Mouse (Mus musculus): ENCODE data around the gene Pbx1. TPM values are rescaled to one million over a fixed set of nuclear protein-coding genes. Genes with fewer than 3 reads are reported as not detected.

Pbx1 gene
- total RNA-seq, 1 experiment from 2014 or later, result 44.5 TPM

- ATAC-seq (replicated peaks in 1 of 2; ENCODE audit: insufficient read depth in 1 of 2, low FRiP score in 2 of 2, low TSS enrichment in 1 of 2, low read depth in 1 of 2, poor library complexity in 2 of 2, severe bottlenecking in 2 of 2), result no peak
Observed at GRCm38 (mm10) chr1:168271207-168271606, 160.9 kb downstream of the Pbx1 start.

- no peak for ATAC-seq (replicated peaks in 1 of 2; ENCODE audit: insufficient read depth in 1 of 2, low FRiP score in 2 of 2, low TSS enrichment in 1 of 2, low read depth in 1 of 2, poor library complexity in 2 of 2, severe bottlenecking in 2 of 2)
Observed at GRCm38 (mm10) chr1:168268751-168269623, 163.1 kb downstream of the Pbx1 start.

- ATAC-seq (replicated peaks in 1 of 2; ENCODE audit: insufficient read depth in 1 of 2, low FRiP score in 2 of 2, low TSS enrichment in 1 of 2, low read depth in 1 of 2, poor library complexity in 2 of 2, severe bottlenecking in 2 of 2), result no peak
Observed at GRCm38 (mm10) chr1:168268224-168268623, 163.8 kb downstream of the Pbx1 start.

- no peak for ATAC-seq (replicated peaks in 1 of 2; ENCODE audit: insufficient read depth in 1 of 2, low FRiP score in 2 of 2, low TSS enrichment in 1 of 2, low read depth in 1 of 2, poor library complexity in 2 of 2, severe bottlenecking in 2 of 2)
Observed at GRCm38 (mm10) chr1:168265594-168266390, 166.3 kb downstream of the Pbx1 start.

GRCm38 (mm10) chr1:168265090-168265489 is 167.0 kb downstream of the Pbx1 start:
- ATAC-seq (replicated peaks in 1 of 2; ENCODE audit: insufficient read depth in 1 of 2, low FRiP score in 2 of 2, low TSS enrichment in 1 of 2, low read depth in 1 of 2, poor library complexity in 2 of 2, severe bottlenecking in 2 of 2), result no peak

- ATAC-seq (replicated peaks in 1 of 2; ENCODE audit: insufficient read depth in 1 of 2, low FRiP score in 2 of 2, low TSS enrichment in 1 of 2, low read depth in 1 of 2, poor library complexity in 2 of 2, severe bottlenecking in 2 of 2), result no peak
Observed at GRCm38 (mm10) chr1:168260391-168260790, 171.7 kb downstream of the Pbx1 start.

- ATAC-seq (replicated peaks in 1 of 2; ENCODE audit: insufficient read depth in 1 of 2, low FRiP score in 2 of 2, low TSS enrichment in 1 of 2, low read depth in 1 of 2, poor library complexity in 2 of 2, severe bottlenecking in 2 of 2), result no peak
Observed at GRCm38 (mm10) chr1:168258856-168259255, 173.2 kb downstream of the Pbx1 start.

GRCm38 (mm10) chr1:168255347-168255908 is 176.6 kb downstream of the Pbx1 start:
- ATAC-seq (replicated peaks in 1 of 2; ENCODE audit: insufficient read depth in 1 of 2, low FRiP score in 2 of 2, low TSS enrichment in 1 of 2, low read depth in 1 of 2, poor library complexity in 2 of 2, severe bottlenecking in 2 of 2), result no peak

GRCm38 (mm10) chr1:168246968-168247724 is 184.9 kb downstream of the Pbx1 start:
- ATAC-seq (replicated peaks in 1 of 2; ENCODE audit: insufficient read depth in 1 of 2, low FRiP score in 2 of 2, low TSS enrichment in 1 of 2, low read depth in 1 of 2, poor library complexity in 2 of 2, severe bottlenecking in 2 of 2), result no peak

- ATAC-seq (replicated peaks in 1 of 2; ENCODE audit: insufficient read depth in 1 of 2, low FRiP score in 2 of 2, low TSS enrichment in 1 of 2, low read depth in 1 of 2, poor library complexity in 2 of 2, severe bottlenecking in 2 of 2), result no peak
Observed at GRCm38 (mm10) chr1:168245539-168245938, 186.5 kb downstream of the Pbx1 start.

GRCm38 (mm10) chr1:168243759-168244158 is 188.3 kb downstream of the Pbx1 start:
- no peak for ATAC-seq (replicated peaks in 1 of 2; ENCODE audit: insufficient read depth in 1 of 2, low FRiP score in 2 of 2, low TSS enrichment in 1 of 2, low read depth in 1 of 2, poor library complexity in 2 of 2, severe bottlenecking in 2 of 2)

GRCm38 (mm10) chr1:168243068-168243467 is 189.0 kb downstream of the Pbx1 start:
- ATAC-seq (replicated peaks in 1 of 2; ENCODE audit: insufficient read depth in 1 of 2, low FRiP score in 2 of 2, low TSS enrichment in 1 of 2, low read depth in 1 of 2, poor library complexity in 2 of 2, severe bottlenecking in 2 of 2), result no peak

GRCm38 (mm10) chr1:168241316-168241715 is 190.8 kb downstream of the Pbx1 start:
- no peak for ATAC-seq (replicated peaks in 1 of 2; ENCODE audit: insufficient read depth in 1 of 2, low FRiP score in 2 of 2, low TSS enrichment in 1 of 2, low read depth in 1 of 2, poor library complexity in 2 of 2, severe bottlenecking in 2 of 2)

GRCm38 (mm10) chr1:168240846-168241245 is 191.2 kb downstream of the Pbx1 start:
- no peak for ATAC-seq (replicated peaks in 1 of 2; ENCODE audit: insufficient read depth in 1 of 2, low FRiP score in 2 of 2, low TSS enrichment in 1 of 2, low read depth in 1 of 2, poor library complexity in 2 of 2, severe bottlenecking in 2 of 2)

GRCm38 (mm10) chr1:168240386-168240785 is 191.7 kb downstream of the Pbx1 start:
- no peak for ATAC-seq (replicated peaks in 1 of 2; ENCODE audit: insufficient read depth in 1 of 2, low FRiP score in 2 of 2, low TSS enrichment in 1 of 2, low read depth in 1 of 2, poor library complexity in 2 of 2, severe bottlenecking in 2 of 2)

GRCm38 (mm10) chr1:168236101-168236500 is 196.0 kb downstream of the Pbx1 start:
- ATAC-seq (replicated peaks in 1 of 2; ENCODE audit: insufficient read depth in 1 of 2, low FRiP score in 2 of 2, low TSS enrichment in 1 of 2, low read depth in 1 of 2, poor library complexity in 2 of 2, severe bottlenecking in 2 of 2), result no peak

GRCm38 (mm10) chr1:168234355-168234754 is 197.7 kb downstream of the Pbx1 start:
- ATAC-seq (replicated peaks in 1 of 2; ENCODE audit: insufficient read depth in 1 of 2, low FRiP score in 2 of 2, low TSS enrichment in 1 of 2, low read depth in 1 of 2, poor library complexity in 2 of 2, severe bottlenecking in 2 of 2), result no peak
